Mouse (Mus musculus): ENCODE measurements at regions not wholly inside any gene's neighbourhood (a gene's known extent, or its start where the extent isn't known, plus 50 kb on each side); places are given as distances from the start of the nearest gene placed in this dataset.
A peak's percentile ranks its signal among the peaks of the same experiment; 100 is the strongest.

GRCm38 (mm10) chr17:68172838-68173237 lies 100.8 kb upstream of the L3mbtl4 start:
- no peak overlapping the region for H3K4me3 ChIP-seq (ENCODE audit: low read depth, low read length)
- ATAC-seq (ENCODE audit: insufficient read depth) (no peak), DNase-seq (no peak)
- H3K36me3 ChIP-seq (ENCODE audit: insufficient read depth): no peaks in the 10 kb centered on the region
- H3K27ac ChIP-seq (ENCODE audit: low read depth): no peak overlapping the region
- TF ChIP-seq CTCF (IDR thresholded peaks at IDR 0.05; ENCODE audit: low read depth): no peak
- no peaks in the 10 kb centered on the region for H3K27me3 ChIP-seq (ENCODE audit: insufficient read depth, low read length)
- H3K4me2 ChIP-seq: no peak overlapping the region
- H3K4me1 ChIP-seq (ENCODE audit: insufficient read depth): no peaks in the 10 kb centered on the region
- 91% methylated on average over 7 of the region's 7 CpGs for WGBS
- H3K9ac ChIP-seq: no peak overlapping the region
- H3K9me3 ChIP-seq (ENCODE audit: low read depth, low read length): no peaks in the 10 kb centered on the region

GRCm38 (mm10) chr17:68176611-68177165 lies 96.9 kb upstream of the L3mbtl4 start:
- H3K36me3 ChIP-seq (ENCODE audit: insufficient read depth): no peaks in the 10 kb centered on the region
- H3K9ac ChIP-seq: no peak overlapping the region
- H3K27ac ChIP-seq (ENCODE audit: low read depth): no peak overlapping the region
- H3K4me2 ChIP-seq: no peak overlapping the region
- no peak overlapping the region for H3K4me3 ChIP-seq (ENCODE audit: low read depth, low read length)
- no peak for ATAC-seq (ENCODE audit: insufficient read depth)
- H3K27me3 ChIP-seq (ENCODE audit: insufficient read depth, low read length): no peaks in the 10 kb centered on the region
- peak; percentile 70 for TF ChIP-seq CTCF (IDR thresholded peaks at IDR 0.05; ENCODE audit: low read depth)
- no peaks in the 10 kb centered on the region for H3K4me1 ChIP-seq (ENCODE audit: insufficient read depth)
- WGBS: 59% methylated on average over 9 of the region's 9 CpGs
- DNase-seq: peak; percentile 78
- H3K9me3 ChIP-seq (ENCODE audit: low read depth, low read length): no peaks in the 10 kb centered on the region

- WGBS: 24% methylated on average over 2 of the region's 2 CpGs
- DNase-seq (peak; percentile 79), ATAC-seq (ENCODE audit: insufficient read depth) (no peak)
- no peaks in the 10 kb centered on the region for H3K36me3 ChIP-seq (ENCODE audit: insufficient read depth)
- H3K4me3 ChIP-seq (ENCODE audit: low read depth, low read length): no peak overlapping the region
- H3K9ac ChIP-seq: no peak overlapping the region
- H3K4me1 ChIP-seq (ENCODE audit: insufficient read depth): no peaks in the 10 kb centered on the region
- no peaks in the 10 kb centered on the region for H3K27me3 ChIP-seq (ENCODE audit: insufficient read depth, low read length)
- H3K9me3 ChIP-seq (ENCODE audit: low read depth, low read length): no peaks in the 10 kb centered on the region
- no peak overlapping the region for H3K27ac ChIP-seq (ENCODE audit: low read depth)
- TF ChIP-seq CTCF (IDR thresholded peaks at IDR 0.05; ENCODE audit: low read depth): peak; percentile 60
- no peak overlapping the region for H3K4me2 ChIP-seq
These were observed 95.8 kb upstream of the L3mbtl4 start for GRCm38 (mm10) chr17:68177835-68178234.

GRCm38 (mm10) chr17:68185385-68185784 lies 88.2 kb upstream of the L3mbtl4 start:
- Histone ChIP-seq H3K27ac (ENCODE audit: low read depth) (0 out of 2 replicates have a peak overlapping the region, but pooled peaks have one; percentile 15), H3K27me3 (ENCODE audit: insufficient read depth, low read length) (no peaks in the 10 kb centered on the region), H3K9me3 (ENCODE audit: low read depth, low read length) (no peaks in the 10 kb centered on the region), H3K36me3 (ENCODE audit: insufficient read depth) (no peaks in the 10 kb centered on the region), H3K4me1 (ENCODE audit: insufficient read depth) (no peaks in the 10 kb centered on the region), H3K9ac (no peak overlapping the region), H3K4me2 (no peak overlapping the region), H3K4me3 (ENCODE audit: low read depth, low read length) (no peak overlapping the region)
- TF ChIP-seq CTCF (IDR thresholded peaks at IDR 0.05; ENCODE audit: low read depth): no peak
- 13% methylated on average over 2 of the region's 2 CpGs for WGBS
- ATAC-seq (ENCODE audit: insufficient read depth): peak; percentile 77; the same call in 1 of the 2 replicates
- DNase-seq: peak; percentile 44

GRCm38 (mm10) chr17:68189888-68190287 lies 83.7 kb upstream of the L3mbtl4 start:
- no peak for TF ChIP-seq CTCF (IDR thresholded peaks at IDR 0.05; ENCODE audit: low read depth)
- no peaks in the 10 kb centered on the region for H3K36me3 ChIP-seq (ENCODE audit: insufficient read depth)
- WGBS: 72% methylated on average over 4 of the region's 4 CpGs
- H3K9me3 ChIP-seq (ENCODE audit: low read depth, low read length): no peaks in the 10 kb centered on the region
- no peak overlapping the region for H3K4me2 ChIP-seq
- no peak for ATAC-seq (ENCODE audit: insufficient read depth)
- no peaks in the 10 kb centered on the region for H3K4me1 ChIP-seq (ENCODE audit: insufficient read depth)
- no peak overlapping the region for H3K4me3 ChIP-seq (ENCODE audit: low read depth, low read length)
- H3K27ac ChIP-seq (ENCODE audit: low read depth): no peak overlapping the region
- no peaks in the 10 kb centered on the region for H3K27me3 ChIP-seq (ENCODE audit: insufficient read depth, low read length)
- no peak overlapping the region for H3K9ac ChIP-seq
- DNase-seq: no peak

GRCm38 (mm10) chr17:68205545-68205944 lies 68.1 kb upstream of the L3mbtl4 start:
- Histone ChIP-seq H3K27me3 (ENCODE audit: insufficient read depth, low read length) (no peaks in the 10 kb centered on the region), H3K9ac (no peak overlapping the region), H3K4me1 (ENCODE audit: insufficient read depth) (0 out of 2 replicates have a peak, but pooled peaks cover under 1% of the 10 kb centered on the region), H3K4me2 (no peak overlapping the region), H3K27ac (ENCODE audit: low read depth) (no peak overlapping the region), H3K4me3 (ENCODE audit: low read depth, low read length) (no peak overlapping the region), H3K36me3 (ENCODE audit: insufficient read depth) (no peaks in the 10 kb centered on the region), H3K9me3 (ENCODE audit: low read depth, low read length) (no peaks in the 10 kb centered on the region)
- ATAC-seq (ENCODE audit: insufficient read depth) (no peak), DNase-seq (no peak)
- WGBS: 80% methylated on average over 4 of the region's 4 CpGs
- TF ChIP-seq CTCF (IDR thresholded peaks at IDR 0.05; ENCODE audit: low read depth): no peak

GRCm38 (mm10) chr17:68208837-68209236 lies 64.8 kb upstream of the L3mbtl4 start:
- no peak for ATAC-seq (ENCODE audit: insufficient read depth)
- WGBS: 32% methylated on average over 2 of the region's 2 CpGs

More at GRCm38 (mm10) chr17:68208837-68209236, 64.8 kb upstream of the L3mbtl4 start:
- H3K27ac ChIP-seq (ENCODE audit: low read depth): no peak overlapping the region
- peaks cover 5% of the 10 kb centered on the region; the same call in 1 of the 2 replicates for H3K4me1 ChIP-seq (ENCODE audit: insufficient read depth)
- TF ChIP-seq CTCF (IDR thresholded peaks at IDR 0.05; ENCODE audit: low read depth): no peak
- no peaks in the 10 kb centered on the region for H3K9me3 ChIP-seq (ENCODE audit: low read depth, low read length)
- no peak for DNase-seq
- no peaks in the 10 kb centered on the region for H3K27me3 ChIP-seq (ENCODE audit: insufficient read depth, low read length)
- no peak overlapping the region for H3K4me2 ChIP-seq
- no peak overlapping the region for H3K4me3 ChIP-seq (ENCODE audit: low read depth, low read length)
- no peaks in the 10 kb centered on the region for H3K36me3 ChIP-seq (ENCODE audit: insufficient read depth)
- H3K9ac ChIP-seq: no peak overlapping the region
